Mouse (Mus musculus) liver, embryonic 16.5 days (tissue): ENCODE results near the gene Ankrd66. TPM values are rescaled to one million over a fixed set of nuclear protein-coding genes. Genes with fewer than 3 reads are reported as not detected.

Experiments used
- ATAC-seq: fragments of 200-750 bp; cut with Nextera tagmentation; 2 replicates; pipeline ENCODE4 v1.8.0; 2017; ENCODE audit warnings: low read depth, mild to moderate bottlenecking, moderate number of reproducible peaks, moderate library complexity
- H3K27ac ChIP-seq: fragments of 300-500 bp; sonication (generic); 2 replicates; pipeline ENCODE4 v1.5.1; 2014; ENCODE audit warnings: mild to moderate bottlenecking, low read length
- H3K27me3 ChIP-seq: fragments of 300-500 bp; sonication (generic); 2 replicates; pipeline ENCODE4 v1.6.1; 2014; ENCODE audit warnings: low read depth, low read length, mixed read lengths; ENCODE audit not compliant: control insufficient read depth, insufficient read depth
- H3K36me3 ChIP-seq: fragments of 300-500 bp; sonication (generic); 2 replicates; pipeline ENCODE4 v1.6.1; 2014; ENCODE audit warnings: mild to moderate bottlenecking; ENCODE audit not compliant: control insufficient read depth, insufficient read depth
- H3K4me1 ChIP-seq: fragments of 300-500 bp; sonication (generic); 2 replicates; pipeline ENCODE4 v1.6.1; 2014; ENCODE audit warnings: low read depth, low read length, mixed read lengths; ENCODE audit not compliant: control insufficient read depth
- H3K4me2 ChIP-seq: fragments of 300-500 bp; sonication (generic); 2 replicates; pipeline ENCODE4 v1.6.1; 2014; ENCODE audit warnings: low read depth, low read length, mixed read lengths
- H3K4me3 ChIP-seq: fragments of 300-500 bp; sonication (generic); 2 replicates; pipeline ENCODE4 v1.5.1; 2014; ENCODE audit warnings: low read depth, mild to moderate bottlenecking, low read length
- H3K9ac ChIP-seq: fragments of 300-500 bp; sonication (generic); 2 replicates; pipeline ENCODE4 v1.6.1; 2014; ENCODE audit warnings: low read depth, low read length
- H3K9me3 ChIP-seq: fragments of 300-500 bp; sonication (generic); replicated peaks from 2 replicates; pipeline ENCODE4 v1.6.1; 2016; ENCODE audit warnings: low read length; ENCODE audit not compliant: control insufficient read depth
- WGBS: fragments of 180-500 bp; shearing (Covaris S2); extraction: QIAGEN DNeasy Blood & Tissue Kit; methylation state at CpG from one replicate; pipeline ENCODE4 v1.1.7; 2014; ENCODE audit not compliant: insufficient replicate concordance; 5-methylcytosine and 5-hydroxymethylcytosine counted together
- polyA plus RNA-seq: library from polyadenylated mRNA; unstranded; fragments of >200 nt; fragmentation: Nextera tagmentation; extraction: Ambion mirVana; gene quantifications from 2 replicates; pipeline ENCODE4 v1.2.1, GENCODE M21; 2015

Ankrd66 gene
- not detected in 2 replicates for polyA plus RNA-seq

DNA sequence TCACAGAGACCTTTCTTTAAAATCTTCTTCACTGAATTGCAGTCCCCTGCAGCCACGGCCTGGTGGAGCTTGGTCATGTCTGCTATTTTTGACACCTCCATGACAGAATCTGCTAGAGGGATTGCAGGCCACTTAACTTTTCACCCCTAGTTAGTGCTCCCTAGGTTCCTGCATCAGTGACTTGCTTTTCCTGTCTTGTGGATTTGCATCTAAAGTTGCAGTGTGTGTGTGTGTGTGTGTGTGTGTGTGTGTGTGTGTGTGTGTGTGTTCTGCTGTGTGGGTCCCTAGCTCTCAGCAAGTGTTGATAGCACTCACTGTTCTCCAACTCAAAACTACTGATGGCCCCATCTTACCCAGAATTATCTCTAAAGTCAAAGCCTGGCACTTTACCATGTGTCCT lies at the start of gene Ankrd66:
TSS of gene Ankrd66 (minus strand) at position 101 of the 400 bp plus-strand sequence.
- H3K9ac ChIP-seq = no peak within 1 kb of the TSS
- 33% methylated on average over 1 of the region's 1 CpGs for WGBS
- H3K4me2 ChIP-seq = no peak within 1 kb of the TSS
- H3K27me3 ChIP-seq = no peaks in the 10 kb centered on the region
- no peak within 1 kb of the TSS for H3K27ac ChIP-seq
- no peak within 1 kb of the TSS for H3K4me3 ChIP-seq
- no peaks in the 10 kb centered on the region for H3K4me1 ChIP-seq
- H3K9me3 ChIP-seq = no peaks in the 10 kb centered on the region
- ATAC-seq = no peak
- no peaks in the 10 kb centered on the region for H3K36me3 ChIP-seq

DNA sequence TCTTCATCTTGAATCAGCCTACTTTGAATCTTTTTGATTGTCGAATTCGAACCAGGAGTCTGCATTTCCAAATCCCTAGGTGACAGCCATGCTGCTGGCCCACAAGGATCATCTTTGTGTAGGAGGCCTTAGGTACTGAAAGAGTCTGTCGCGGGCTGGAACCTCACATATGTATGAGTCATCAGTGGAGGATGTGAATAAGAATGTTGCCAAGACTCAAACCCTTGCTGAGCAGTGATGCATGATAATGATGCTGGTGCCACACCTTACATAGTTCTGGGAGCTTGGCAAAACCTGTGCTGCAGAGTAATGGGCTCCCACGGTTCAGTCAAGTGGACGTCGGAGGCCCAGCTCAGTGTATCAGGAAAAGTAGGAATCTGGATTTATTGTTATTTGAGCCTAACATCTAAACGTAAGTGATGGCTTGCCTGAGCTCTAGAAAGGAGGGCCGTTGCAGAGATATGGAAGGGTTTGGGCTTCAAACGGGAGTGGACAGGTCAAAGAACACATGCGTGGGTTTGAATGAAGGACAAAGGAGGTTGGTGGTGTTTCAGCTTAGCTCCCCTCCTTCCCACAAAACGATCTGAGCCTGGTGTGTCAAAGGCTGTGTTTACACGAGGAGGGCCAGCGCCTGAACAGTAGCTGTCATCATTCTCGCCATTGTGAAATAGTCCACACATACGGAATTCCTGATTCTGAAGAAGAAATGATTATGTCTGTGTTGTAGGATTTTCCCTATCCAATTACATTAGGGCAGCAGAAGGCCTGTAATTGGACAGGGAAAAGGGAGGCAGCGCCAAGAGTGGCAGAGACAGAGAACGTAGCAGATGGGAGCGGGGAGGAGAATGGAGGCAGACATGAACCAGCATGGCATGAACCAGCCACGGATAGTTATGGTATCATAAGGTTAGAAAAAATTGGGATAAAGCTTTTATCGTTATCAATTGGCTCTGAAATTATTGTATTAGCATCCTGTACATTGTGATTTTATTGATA lies 49.2 kb upstream of the Ankrd66 start:
- Histone ChIP-seq H3K9me3 (no peaks in the 10 kb centered on the region), H3K36me3 (no peaks in the 10 kb centered on the region; the same call in 1 of the 2 replicates), H3K27me3 (no peaks in the 10 kb centered on the region), H3K4me3 (no peak overlapping the region), H3K4me2 (no peak overlapping the region), H3K27ac (0 out of 2 replicates have a peak overlapping the region, but pooled peaks have one; percentile 45), H3K9ac (no peak overlapping the region), H3K4me1 (peaks cover 3% of the 10 kb centered on the region)
- WGBS = 63% methylated on average over 21 of the region's 21 CpGs
- ATAC-seq = peak; percentile 76

DNA sequence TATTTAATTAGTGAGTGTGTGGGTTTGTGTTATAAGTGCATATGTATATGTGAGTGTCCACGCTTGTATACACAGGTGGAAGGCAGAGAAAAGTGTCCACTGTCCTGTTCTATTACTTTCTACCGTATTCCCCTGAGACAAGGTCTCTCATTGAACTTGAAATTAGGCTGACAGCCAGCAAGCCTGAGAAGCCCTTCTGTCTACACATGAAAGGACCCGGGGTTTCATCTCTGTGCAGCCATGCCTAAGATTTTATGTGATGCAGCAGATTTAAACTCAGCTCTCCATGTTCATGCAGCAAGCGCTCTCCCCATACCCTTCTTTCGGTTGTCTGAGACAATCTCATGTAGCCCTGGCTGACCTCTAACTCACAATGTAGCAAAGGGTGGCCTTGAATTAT lies 47.1 kb upstream of the Ankrd66 start:
- ATAC-seq = no peak
- Histone ChIP-seq H3K9ac (no peak overlapping the region), H3K36me3 (no peaks in the 10 kb centered on the region), H3K27me3 (no peaks in the 10 kb centered on the region), H3K4me2 (no peak overlapping the region), H3K4me1 (peaks cover 3% of the 10 kb centered on the region), H3K27ac (no peak overlapping the region), H3K4me3 (no peak overlapping the region), H3K9me3 (no peaks in the 10 kb centered on the region)
- WGBS = 68% methylated on average over 5 of the region's 5 CpGs

DNA sequence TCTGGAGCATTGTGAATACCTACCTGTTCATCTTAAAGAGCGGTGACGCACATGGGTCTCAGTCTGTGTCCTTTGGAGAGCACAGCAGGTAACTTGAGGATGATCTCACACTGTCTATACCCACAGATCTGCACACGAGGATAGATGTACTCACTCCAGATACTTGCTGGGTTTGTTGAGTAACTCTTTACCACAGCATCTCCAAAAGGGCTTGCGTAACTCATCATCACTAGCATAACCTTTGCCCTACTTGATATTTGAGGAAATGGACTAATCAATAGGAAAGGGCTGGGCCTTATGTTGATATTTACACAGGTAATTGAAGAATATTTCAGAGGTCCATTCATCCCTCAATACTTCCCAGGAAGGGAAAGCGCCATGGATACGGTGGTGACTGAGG lies 46.3 kb upstream of the Ankrd66 start:
- Histone ChIP-seq H3K27me3 (no peaks in the 10 kb centered on the region), H3K9me3 (no peaks in the 10 kb centered on the region), H3K36me3 (no peaks in the 10 kb centered on the region), H3K27ac (0 out of 2 replicates have a peak overlapping the region, but pooled peaks have one; percentile 20), H3K4me1 (peaks cover 3% of the 10 kb centered on the region), H3K4me2 (no peak overlapping the region), H3K9ac (no peak overlapping the region), H3K4me3 (no peak overlapping the region)
- ATAC-seq = peak; percentile 59
- WGBS = 62% methylated on average over 6 of the region's 6 CpGs

DNA sequence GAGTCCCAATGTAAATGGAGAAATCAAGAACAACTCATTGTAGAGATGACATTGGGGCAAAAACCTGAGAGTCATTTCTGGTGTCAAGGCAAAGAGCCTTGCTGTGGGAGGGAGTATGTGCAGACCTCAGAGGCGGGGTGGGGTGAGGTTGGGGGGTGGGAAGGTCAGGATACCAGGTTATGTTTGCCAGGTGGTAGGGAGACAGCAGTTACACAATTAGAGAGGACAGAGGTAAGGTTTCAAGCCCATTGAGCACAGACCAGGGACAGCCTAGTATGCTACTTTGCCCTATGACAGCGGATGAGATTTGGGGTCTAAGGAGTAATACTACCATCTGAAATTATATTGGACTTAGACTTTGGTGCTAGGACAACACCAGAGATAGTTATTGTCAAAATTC lies 43.8 kb upstream of the Ankrd66 start:
- Histone ChIP-seq H3K4me1 (peaks cover 3% of the 10 kb centered on the region), H3K4me3 (no peak overlapping the region), H3K36me3 (no peaks in the 10 kb centered on the region), H3K9ac (no peak overlapping the region), H3K27ac (no peak overlapping the region), H3K9me3 (no peaks in the 10 kb centered on the region), H3K4me2 (no peak overlapping the region), H3K27me3 (no peaks in the 10 kb centered on the region)
- ATAC-seq = peak; percentile 88
- WGBS = 38% methylated on average over 2 of the region's 2 CpGs

DNA sequence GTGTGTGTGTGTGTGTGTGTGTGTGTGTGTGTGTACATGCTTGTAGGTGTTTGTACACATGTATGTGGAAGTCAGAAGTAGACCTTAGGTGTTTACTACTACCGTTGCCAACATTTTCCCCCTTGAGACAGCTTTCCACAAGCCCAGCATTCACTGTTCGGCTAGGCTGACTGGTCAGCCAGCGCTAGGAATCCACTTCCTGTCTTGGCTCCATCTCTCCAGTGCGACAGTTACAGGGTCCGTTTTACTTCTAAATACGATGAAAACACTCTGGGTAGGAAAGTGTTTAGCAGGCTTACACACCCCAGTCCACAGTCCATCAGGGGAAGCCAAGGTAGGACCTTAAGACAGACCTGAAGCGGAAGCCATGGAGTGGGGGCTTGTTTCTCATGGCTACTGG lies 41.3 kb upstream of the Ankrd66 start:
- ATAC-seq = no peak
- WGBS = 50% methylated on average over 7 of the region's 7 CpGs
- H3K9me3 ChIP-seq = no peaks in the 10 kb centered on the region
- H3K9ac ChIP-seq = no peak overlapping the region
- H3K4me2 ChIP-seq = no peak overlapping the region
- H3K4me1 ChIP-seq = peaks cover 7% of the 10 kb centered on the region
- no peaks in the 10 kb centered on the region for H3K27me3 ChIP-seq
- H3K36me3 ChIP-seq = no peaks in the 10 kb centered on the region
- no peak overlapping the region for H3K4me3 ChIP-seq
- no peak overlapping the region for H3K27ac ChIP-seq

DNA sequence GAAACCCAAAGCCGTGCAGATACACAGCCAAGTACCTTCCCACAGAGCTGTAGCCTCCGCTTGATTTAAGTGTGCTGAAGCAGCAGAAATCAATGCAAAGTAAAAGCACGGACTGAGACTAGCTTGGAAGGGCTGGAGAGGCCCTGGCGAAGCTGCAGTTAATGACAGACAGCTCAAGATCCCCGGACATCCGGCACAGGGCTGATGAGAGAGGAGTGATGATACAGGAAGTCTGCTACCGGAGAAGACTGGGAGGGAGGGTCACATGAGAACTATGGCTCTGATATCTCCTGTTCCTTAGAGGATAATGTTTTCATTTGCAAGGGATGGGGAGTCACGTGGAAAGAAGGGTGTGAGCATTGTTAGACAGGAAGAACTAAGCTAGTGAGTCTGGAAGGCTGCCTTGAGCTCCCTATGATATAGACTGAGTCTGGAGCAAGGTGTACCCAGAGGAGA lies 37.6 kb upstream of the Ankrd66 start:
- Histone ChIP-seq H3K4me1 (peaks cover 4% of the 10 kb centered on the region; the same call in 1 of the 2 replicates), H3K4me3 (no peak overlapping the region), H3K27ac (no peak overlapping the region), H3K4me2 (no peak overlapping the region), H3K9me3 (no peaks in the 10 kb centered on the region), H3K9ac (no peak overlapping the region), H3K27me3 (no peaks in the 10 kb centered on the region), H3K36me3 (no peaks in the 10 kb centered on the region)
- ATAC-seq = peak; percentile 37; the same call in 1 of the 2 replicates
- WGBS = 31% methylated on average over 8 of the region's 8 CpGs

DNA sequence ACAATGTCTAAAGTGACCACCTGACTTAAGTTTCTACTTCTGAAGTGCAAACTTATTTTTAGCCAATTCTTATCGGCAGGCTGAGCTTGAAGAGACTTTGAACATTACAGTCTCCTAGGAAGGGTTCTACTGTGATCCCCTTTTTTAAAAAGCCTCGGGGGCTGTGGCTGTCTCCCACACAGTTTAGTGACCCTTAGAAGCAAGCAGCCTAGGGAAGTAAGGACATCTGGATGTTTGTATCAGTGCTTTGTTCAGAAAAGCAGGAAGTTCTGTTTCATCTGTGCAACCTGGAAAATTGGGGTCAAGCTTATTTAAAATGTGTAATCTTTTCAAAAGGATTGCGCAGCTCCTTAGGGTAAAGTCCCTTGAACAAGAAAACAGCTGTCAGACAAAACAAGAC lies 37.0 kb upstream of the Ankrd66 start:
- WGBS = 46% methylated on average over 3 of the region's 3 CpGs
- H3K4me2 ChIP-seq = no peak overlapping the region
- no peaks in the 10 kb centered on the region for H3K36me3 ChIP-seq
- no peaks in the 10 kb centered on the region for H3K27me3 ChIP-seq
- H3K4me1 ChIP-seq = peaks cover 4% of the 10 kb centered on the region; the same call in 1 of the 2 replicates
- no peak overlapping the region for H3K4me3 ChIP-seq
- no peak overlapping the region for H3K27ac ChIP-seq
- H3K9ac ChIP-seq = no peak overlapping the region
- H3K9me3 ChIP-seq = no peaks in the 10 kb centered on the region
- ATAC-seq = no peak

DNA sequence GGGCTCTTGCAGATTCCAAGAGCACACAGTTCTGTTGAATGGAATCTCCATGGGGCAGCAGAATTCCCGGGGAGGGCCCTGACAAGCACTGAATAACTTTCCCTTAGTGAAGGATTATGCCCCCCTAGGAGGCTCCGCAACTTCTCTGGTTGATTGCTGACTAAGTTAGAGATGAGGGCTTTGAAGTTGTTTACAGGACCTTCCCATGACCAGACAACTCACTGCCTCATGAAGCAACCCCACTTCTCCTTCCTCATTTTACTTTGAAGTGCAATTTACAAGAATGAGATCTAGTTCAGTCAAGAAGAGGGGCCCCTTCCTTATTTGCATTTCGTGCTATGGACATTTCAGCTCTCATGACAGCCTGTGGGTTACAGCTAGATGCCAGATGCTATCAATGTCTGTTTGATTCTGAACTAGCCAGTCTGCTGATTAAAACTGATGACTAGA lies 30.2 kb upstream of the Ankrd66 start:
- no peak overlapping the region; the same call in 1 of the 2 replicates for H3K27ac ChIP-seq
- ATAC-seq = peak; percentile 27; the same call in 1 of the 2 replicates
- no peak overlapping the region for H3K4me3 ChIP-seq
- no peaks in the 10 kb centered on the region for H3K9me3 ChIP-seq
- H3K36me3 ChIP-seq = no peaks in the 10 kb centered on the region
- H3K9ac ChIP-seq = no peak overlapping the region
- H3K27me3 ChIP-seq = no peaks in the 10 kb centered on the region
- WGBS = 27% methylated on average over 3 of the region's 3 CpGs
- H3K4me2 ChIP-seq = no peak overlapping the region
- no peaks in the 10 kb centered on the region for H3K4me1 ChIP-seq
